Mouse (Mus musculus): ENCODE results near the gene Alpk3.

DNA sequence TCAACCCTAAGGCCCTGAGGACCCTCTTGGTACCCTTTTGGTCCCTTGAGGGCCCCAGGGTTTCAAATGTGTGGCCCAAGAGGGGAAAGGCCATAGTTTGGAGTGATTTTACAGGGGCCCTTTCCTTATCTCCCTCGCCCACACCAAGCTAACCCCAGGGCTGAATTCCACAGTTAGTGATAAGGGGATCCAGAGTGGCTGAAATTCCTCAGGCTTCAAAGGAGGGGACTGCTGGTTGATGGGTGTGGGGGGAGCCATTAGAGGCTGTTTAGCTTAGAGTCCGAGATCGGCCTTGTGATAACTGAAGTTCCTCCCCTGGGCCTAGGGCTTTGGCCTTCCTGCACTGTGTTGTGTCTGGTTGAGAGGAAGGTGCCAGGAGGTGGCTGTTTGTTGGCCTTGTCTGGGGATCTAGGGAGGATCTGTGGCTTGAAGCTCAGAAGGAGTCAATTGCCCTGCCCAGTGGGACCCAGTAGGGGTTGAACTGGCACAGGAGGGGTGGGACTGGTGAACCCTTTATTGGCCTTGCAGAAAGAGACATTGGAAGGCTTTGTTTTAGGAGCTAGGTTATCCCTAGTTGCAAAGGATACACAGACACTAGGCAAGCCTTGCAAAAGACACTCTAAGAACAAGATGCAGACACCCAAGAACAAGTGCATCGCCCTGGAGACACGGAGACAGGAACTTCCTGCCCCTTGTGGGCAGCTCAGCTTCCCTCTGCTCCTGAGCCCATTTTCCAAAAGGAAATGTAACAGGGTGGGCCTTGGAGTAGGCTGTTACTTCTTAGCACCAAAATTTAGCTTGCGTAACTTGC is 706 bp downstream of the Alpk3 start:
- TF ChIP-seq MAFK (IDR thresholded peaks at IDR 0.05; ENCODE audit: insufficient read depth, low read depth, low read length) (no peak), CHD2 (IDR thresholded peaks at IDR 0.05; ENCODE audit: low read depth, low read length) (no peak), ZNF384 (IDR thresholded peaks at IDR 0.05; ENCODE audit: low read depth, low read length) (no peak), ZC3H11A (IDR thresholded peaks at IDR 0.05; ENCODE audit: borderline replicate concordance, low read depth, low read length) (no peak)

Measured in ES-E14 (cell line).